Mouse (Mus musculus): Measurements from ENCODE around the gene Plcb1. TPM values are rescaled to one million over a fixed set of nuclear protein-coding genes. Genes with fewer than 3 reads are reported as not detected.

Plcb1 gene
- polyA plus RNA-seq, 1 experiment from 2014 or later: 7.7 TPM

- H3K27ac ChIP-seq (ENCODE audit: low read depth, low read length): no peak overlapping the region
- H3K4me3 ChIP-seq (ENCODE audit: low read depth, low read length): no peak overlapping the region
- H3K9me3 ChIP-seq (ENCODE audit: control insufficient read depth): no peaks in the 10 kb centered on the region
- TF ChIP-seq CTCF (IDR thresholded peaks at IDR 0.05; ENCODE audit: low read depth): no peak
- H3K9ac ChIP-seq (ENCODE audit: low read depth, low read length): no peak overlapping the region
- no peaks in the 10 kb centered on the region for H3K27me3 ChIP-seq (replicated peaks; ENCODE audit: control insufficient read depth, insufficient read depth, low read length)
- H3K36me3 ChIP-seq (ENCODE audit: control insufficient read depth, insufficient read depth): no peaks in the 10 kb centered on the region; the same call in 1 of the 2 replicates
- no peak overlapping the region for H3K4me2 ChIP-seq (replicated peaks; ENCODE audit: low read depth)
- no peaks in the 10 kb centered on the region for H3K4me1 ChIP-seq (replicated peaks; ENCODE audit: control insufficient read depth, insufficient read depth, low read length)
- WGBS: 37% methylated on average over 4 of the region's 4 CpGs
- ATAC-seq: no peak
These were observed 682.0 kb downstream of the Plcb1 start for GRCm38 (mm10) chr2:135467895-135468294.

- ATAC-seq: no peak
- Histone ChIP-seq H3K9ac (ENCODE audit: low read depth, low read length) (no peak overlapping the region), H3K27me3 (replicated peaks; ENCODE audit: control insufficient read depth, insufficient read depth, low read length) (no peaks in the 10 kb centered on the region), H3K27ac (ENCODE audit: low read depth, low read length) (no peak overlapping the region), H3K4me3 (ENCODE audit: low read depth, low read length) (no peak overlapping the region), H3K4me1 (replicated peaks; ENCODE audit: control insufficient read depth, insufficient read depth, low read length) (no peaks in the 10 kb centered on the region), H3K4me2 (replicated peaks; ENCODE audit: low read depth) (no peak overlapping the region), H3K36me3 (ENCODE audit: control insufficient read depth, insufficient read depth) (no peaks in the 10 kb centered on the region; the same call in 1 of the 2 replicates), H3K9me3 (ENCODE audit: control insufficient read depth) (no peaks in the 10 kb centered on the region)
- 74% methylated on average over 4 of the region's 4 CpGs for WGBS
- no peak for TF ChIP-seq CTCF (IDR thresholded peaks at IDR 0.05; ENCODE audit: low read depth)
These were observed 688.2 kb downstream of the Plcb1 start for GRCm38 (mm10) chr2:135474107-135474506.

- Histone ChIP-seq H3K4me1 (replicated peaks; ENCODE audit: control insufficient read depth, insufficient read depth, low read length) (no peaks in the 10 kb centered on the region), H3K36me3 (ENCODE audit: control insufficient read depth, insufficient read depth) (no peaks in the 10 kb centered on the region), H3K27me3 (replicated peaks; ENCODE audit: control insufficient read depth, insufficient read depth, low read length) (no peaks in the 10 kb centered on the region), H3K9me3 (ENCODE audit: control insufficient read depth) (no peaks in the 10 kb centered on the region), H3K27ac (ENCODE audit: low read depth, low read length) (no peak overlapping the region), H3K4me2 (replicated peaks; ENCODE audit: low read depth) (no peak overlapping the region), H3K4me3 (ENCODE audit: low read depth, low read length) (no peak overlapping the region), H3K9ac (ENCODE audit: low read depth, low read length) (no peak overlapping the region)
- WGBS: 68% methylated on average over 2 of the region's 2 CpGs
- TF ChIP-seq CTCF (IDR thresholded peaks at IDR 0.05; ENCODE audit: low read depth): no peak
- no peak for ATAC-seq
These were observed 699.4 kb downstream of the Plcb1 start for GRCm38 (mm10) chr2:135485248-135485647.

GRCm38 (mm10) chr2:135488277-135488676 is 702.4 kb downstream of the Plcb1 start:
- H3K9me3 ChIP-seq (ENCODE audit: control insufficient read depth): no peaks in the 10 kb centered on the region
- no peak overlapping the region for H3K4me2 ChIP-seq (replicated peaks; ENCODE audit: low read depth)
- WGBS: 93% methylated on average over 2 of the region's 2 CpGs

GRCm38 (mm10) chr2:135489127-135489526 is 703.3 kb downstream of the Plcb1 start:
- WGBS: 92% methylated on average over 2 of the region's 2 CpGs
- no peak for TF ChIP-seq CTCF (IDR thresholded peaks at IDR 0.05; ENCODE audit: low read depth)
- Histone ChIP-seq H3K27ac (ENCODE audit: low read depth, low read length) (no peak overlapping the region), H3K27me3 (replicated peaks; ENCODE audit: control insufficient read depth, insufficient read depth, low read length) (no peaks in the 10 kb centered on the region), H3K4me1 (replicated peaks; ENCODE audit: control insufficient read depth, insufficient read depth, low read length) (no peaks in the 10 kb centered on the region), H3K9ac (ENCODE audit: low read depth, low read length) (no peak overlapping the region), H3K36me3 (ENCODE audit: control insufficient read depth, insufficient read depth) (no peaks in the 10 kb centered on the region), H3K4me3 (ENCODE audit: low read depth, low read length) (no peak overlapping the region), H3K4me2 (replicated peaks; ENCODE audit: low read depth) (no peak overlapping the region), H3K9me3 (ENCODE audit: control insufficient read depth) (no peaks in the 10 kb centered on the region)
- no peak for ATAC-seq

More at GRCm38 (mm10) chr2:135488277-135488676, 702.4 kb downstream of the Plcb1 start:
- H3K27me3 ChIP-seq (replicated peaks; ENCODE audit: control insufficient read depth, insufficient read depth, low read length): no peaks in the 10 kb centered on the region
- no peak overlapping the region for H3K27ac ChIP-seq (ENCODE audit: low read depth, low read length)
- H3K4me3 ChIP-seq (ENCODE audit: low read depth, low read length): no peak overlapping the region
- no peaks in the 10 kb centered on the region for H3K36me3 ChIP-seq (ENCODE audit: control insufficient read depth, insufficient read depth)
- no peaks in the 10 kb centered on the region for H3K4me1 ChIP-seq (replicated peaks; ENCODE audit: control insufficient read depth, insufficient read depth, low read length)
- ATAC-seq: no peak
- H3K9ac ChIP-seq (ENCODE audit: low read depth, low read length): no peak overlapping the region
- no peak for TF ChIP-seq CTCF (IDR thresholded peaks at IDR 0.05; ENCODE audit: low read depth)

- no peaks in the 10 kb centered on the region for H3K9me3 ChIP-seq (ENCODE audit: control insufficient read depth)
- TF ChIP-seq CTCF (IDR thresholded peaks at IDR 0.05; ENCODE audit: low read depth): no peak
These were observed 706.9 kb downstream of the Plcb1 start for GRCm38 (mm10) chr2:135492777-135493176.

GRCm38 (mm10) chr2:135496553-135496952 is 710.7 kb downstream of the Plcb1 start:
- Histone ChIP-seq H3K4me3 (ENCODE audit: low read depth, low read length) (no peak overlapping the region), H3K36me3 (ENCODE audit: control insufficient read depth, insufficient read depth) (no peaks in the 10 kb centered on the region), H3K27me3 (replicated peaks; ENCODE audit: control insufficient read depth, insufficient read depth, low read length) (no peaks in the 10 kb centered on the region), H3K4me2 (replicated peaks; ENCODE audit: low read depth) (no peak overlapping the region), H3K4me1 (replicated peaks; ENCODE audit: control insufficient read depth, insufficient read depth, low read length) (no peaks in the 10 kb centered on the region), H3K27ac (ENCODE audit: low read depth, low read length) (no peak overlapping the region), H3K9ac (ENCODE audit: low read depth, low read length) (no peak overlapping the region), H3K9me3 (ENCODE audit: control insufficient read depth) (no peaks in the 10 kb centered on the region)
- TF ChIP-seq CTCF (IDR thresholded peaks at IDR 0.05; ENCODE audit: low read depth): no peak
- ATAC-seq: no peak
- WGBS: 53% methylated on average over 3 of the region's 3 CpGs

More at GRCm38 (mm10) chr2:135492777-135493176, 706.9 kb downstream of the Plcb1 start:
- H3K27me3 ChIP-seq (replicated peaks; ENCODE audit: control insufficient read depth, insufficient read depth, low read length): no peaks in the 10 kb centered on the region
- ATAC-seq: no peak
- no peak overlapping the region for H3K4me3 ChIP-seq (ENCODE audit: low read depth, low read length)
- H3K36me3 ChIP-seq (ENCODE audit: control insufficient read depth, insufficient read depth): no peaks in the 10 kb centered on the region
- H3K27ac ChIP-seq (ENCODE audit: low read depth, low read length): no peak overlapping the region
- no peaks in the 10 kb centered on the region for H3K4me1 ChIP-seq (replicated peaks; ENCODE audit: control insufficient read depth, insufficient read depth, low read length)
- WGBS: 73% methylated on average over 9 of the region's 9 CpGs
- no peak overlapping the region for H3K4me2 ChIP-seq (replicated peaks; ENCODE audit: low read depth)
- H3K9ac ChIP-seq (ENCODE audit: low read depth, low read length): no peak overlapping the region
